In genomic region chr1:85581518-85581917, GRCm38 (mm10) we compare ENCODE assay signal across 25 mouse cellular contexts. TPM values are rescaled to one million over a fixed set of nuclear protein-coding genes. Genes with fewer than 3 reads are reported as not detected.
DNase-seq lines count a peak whose midpoint lies in the region; ATAC-seq and TF ChIP-seq lines count a peak whose summit lies in the region.
"Not testable (repeated sequence)": the region's sequence is repeated elsewhere in the genome, so short reads cannot be mapped to it uniquely, and the experiment has no call there.
"Had no signal": no experiment of that assay in that cellular context is flagged by ENCODE, and none has a peak within 500 bp of the region (broad histone marks: within the 10 kb centered on the region; RNA-seq: fewer than 3 reads in every experiment).

No protein-coding gene starts in this region.

- TF ChIP-seq RAD21 in MEL (IDR thresholded peaks at IDR 0.05; ENCODE audit: low read depth, low read length): peak; percentile 34

- not testable (repeated sequence) for H3K27me3 ChIP-seq in MEL (ENCODE audit: control insufficient read depth in 1 of 2, insufficient read depth in 2 of 2, low read length in 2 of 2); heart, adult 2 months (ENCODE audit: control insufficient read depth, insufficient read depth, low read length); kidney, postnatal 0 days (ENCODE audit: insufficient read depth, low read length); midbrain, embryonic 11.5 days (ENCODE audit: control insufficient read depth, insufficient read depth, low read length)

- DNase-seq in 416B (ENCODE audit: low read depth) (peak; percentile 19), MEL (ENCODE audit: low read depth, low spot score) (peak; percentile 47), adipocyte (ENCODE audit: low spot score) (peak; percentile 8)
- not testable (repeated sequence) for DNase-seq in heart, adult 2 months; kidney, postnatal 0 days (ENCODE audit: low spot score)
- peak; percentile 67 for DNase-seq in midbrain, embryonic 11.5 days (ENCODE audit: low spot score, missing footprints)
- DNase-seq in retina, postnatal 1 day: peak; percentile 4

- H3K79me2 ChIP-seq in MEL (ENCODE audit: control insufficient read depth, insufficient read depth, low read length, poor library complexity); heart, adult 2 months (replicated peaks; ENCODE audit: control insufficient read depth, insufficient read depth, low read length): not testable (repeated sequence)

- peaks cover 0 to 16% of the 10 kb centered on the region in 2 experiments; a peak in 2 of 4 replicates for H3K36me3 ChIP-seq in MEL (ENCODE audit: control insufficient read depth in 1 of 2, insufficient read depth in 2 of 2, low read length in 2 of 2)
- H3K36me3 ChIP-seq in heart, adult 2 months (ENCODE audit: control insufficient read depth, insufficient read depth, low read length); kidney, postnatal 0 days (ENCODE audit: insufficient read depth, low read length); midbrain, embryonic 11.5 days (ENCODE audit: control insufficient read depth, insufficient read depth, low read length): not testable (repeated sequence)

- not testable (repeated sequence) for H3K9me3 ChIP-seq in MEL (replicated peaks; ENCODE audit: insufficient read depth, low read length); kidney, postnatal 0 days (replicated peaks; ENCODE audit: low read length); midbrain, embryonic 11.5 days (ENCODE audit: control insufficient read depth, low read length)

- H3K4me1 ChIP-seq in MEL (ENCODE audit: control insufficient read depth in 1 of 2, insufficient read depth in 2 of 2, low read length in 2 of 2): peaks cover 6 to 18% of the 10 kb centered on the region in 2 experiments; a peak in 3 of 4 replicates
- H3K4me1 ChIP-seq in heart, adult 2 months (ENCODE audit: control insufficient read depth, insufficient read depth, low read length); kidney, postnatal 0 days (replicated peaks; ENCODE audit: insufficient read depth, low read length); midbrain, embryonic 11.5 days (ENCODE audit: control insufficient read depth, insufficient read depth, low read length): not testable (repeated sequence)

- not testable (repeated sequence) for H3K4me2 ChIP-seq in kidney, postnatal 0 days (ENCODE audit: low read length); midbrain, embryonic 11.5 days

- H3K9ac ChIP-seq in MEL (ENCODE audit: control insufficient read depth, low read depth, low read length, poor library complexity, severe bottlenecking); heart, adult 2 months (ENCODE audit: low read depth, low read length); kidney, postnatal 0 days (ENCODE audit: low read depth, low read length); midbrain, embryonic 11.5 days (ENCODE audit: low read length): not testable (repeated sequence)

- ATAC-seq in kidney, postnatal 0 days (replicated peaks; ENCODE audit: low FRiP score, low read depth); midbrain, embryonic 11.5 days (ENCODE audit: low FRiP score): not testable (repeated sequence)

- intact Hi-C loops in heart, adult 2 months (cut with DNase I): not testable (repeated sequence)

- not testable (repeated sequence) for TF ChIP-seq POLR2A in MEL (IDR thresholded peaks at IDR 0.05; ENCODE audit: control insufficient read depth in 1 of 2, insufficient read depth in 1 of 2, low read depth in 1 of 2, low read length in 2 of 2, poor library complexity in 1 of 2); heart, adult 2 months (IDR thresholded peaks at IDR 0.05; ENCODE audit: insufficient read depth, low read depth, low read length)

- H3K4me3 ChIP-seq in MEL (ENCODE audit: control insufficient read depth in 1 of 2, insufficient read depth in 1 of 2, low read depth in 2 of 2, low read length in 2 of 2); heart, adult 2 months; kidney, postnatal 0 days (replicated peaks; ENCODE audit: low read depth, low read length); midbrain, embryonic 11.5 days (ENCODE audit: low read depth, low read length): not testable (repeated sequence)

- peak overlapping the region; percentile 29 for H3K27ac ChIP-seq in MEL (ENCODE audit: control insufficient read depth, low read depth, low read length)
- H3K27ac ChIP-seq in heart, adult 2 months; kidney, postnatal 0 days; midbrain, embryonic 11.5 days (ENCODE audit: low read depth, low read length): not testable (repeated sequence)

- TF ChIP-seq EP300 in MEL (IDR thresholded peaks at IDR 0.05; ENCODE audit: low read depth in 1 of 2, low read length in 2 of 2); heart, adult 2 months (IDR thresholded peaks at IDR 0.05; ENCODE audit: insufficient read depth, low read depth, low read length): not testable (repeated sequence)

- TF ChIP-seq CTCF in MEL (IDR thresholded peaks at IDR 0.05 in 2 of 3, conservative IDR thresholded peaks at IDR 0.05 in 1 of 3; ENCODE audit: control insufficient read depth in 1 of 3, insufficient read depth in 1 of 3, low read depth in 2 of 3, low read length in 3 of 3, poor library complexity in 1 of 3, severe bottlenecking in 1 of 3): peak in 2 of 3 experiments; percentile 23 to 26; a peak in 1 of 6 replicates
- peak; percentile 55 for TF ChIP-seq CTCF in heart, adult 2 months (IDR thresholded peaks at IDR 0.05)
- peak; percentile 46 for TF ChIP-seq CTCF in kidney, postnatal 0 days (IDR thresholded peaks at IDR 0.05; ENCODE audit: low read depth)

- WGBS in heart, adult 2 months: 29% methylated on average over 5 of the region's 5 CpGs
- 30% methylated on average over 5 of the region's 5 CpGs for WGBS in kidney, postnatal 0 days
- WGBS in midbrain, embryonic 11.5 days: 26% methylated on average over 5 of the region's 5 CpGs

TF ChIP-seq in MEL, 35 proteins besides CTCF, POLR2A, EP300 and RAD21:
- 0 out of 2 replicates have a peak, but pooled peaks have one; percentile 10 for TF ChIP-seq ZC3H11A (IDR thresholded peaks at IDR 0.05; ENCODE audit: low read depth, low read length)
- TF ChIP-seq MXI1 (IDR thresholded peaks at IDR 0.05; ENCODE audit: low read depth, low read length): peak; percentile 28; the same call in 1 of the 2 replicates
- TF ChIP-seq SMC3 (IDR thresholded peaks at IDR 0.05; ENCODE audit: low read depth, low read length): peak; percentile 36

RNA-seq across cellular contexts. Expression of gene G530012D18Rik, which starts 6.0 kb away (rescaled TPM):
- total RNA-seq in MEL (2012; rRNA removed): 0.88 and 2.0 TPM in 2 replicates
- polyA plus RNA-seq in MEL (2012; ENCODE audit: insufficient read depth in 1 of 2, insufficient read length in 2 of 2, low read depth in 1 of 2, low replicate concordance in 2 of 2, missing spikeins in 1 of 2): 1 to 10 TPM in 1 of 2 experiments, not detected in 1; 6.4 TPM
- not detected for total RNA-seq in heart, adult 2 months (2021)
- polyA plus RNA-seq in heart, adult 2 months (2012; rRNA removed): not detected in 2 replicates
- polyA plus RNA-seq in kidney, postnatal 0 days (2015; fragmentation: Nextera tagmentation; extraction: Ambion mirVana): not detected in 2 replicates
- not detected in 2 replicates for polyA plus RNA-seq in midbrain, embryonic 11.5 days (2014; fragmentation: Nextera tagmentation; extraction: Ambion mirVana)
- total RNA-seq: adrenal gland, postnatal 36 days; gastrocnemius, adult 8-10 months; granulocyte monocyte progenitor cell, adult 5-6 weeks; heart, postnatal 25 days; layer of hippocampus, postnatal 25 days; left cerebral cortex, postnatal 14 days had no signal
- polyA plus RNA-seq: CD4-positive, CD25-positive, alpha-beta regulatory T cell, adult 4 months; embryonic facial prominence, embryonic 10.5 days; forebrain, embryonic 11.5 days; heart, embryonic 12.5 days; hindbrain, embryonic 13.5 days; intestine, embryonic 16.5 days; kidney, embryonic 16.5 days; limb, embryonic 13.5 days; liver, embryonic 13.5 days; midbrain, embryonic 13.5 days; myocyte; testis, adult 2 months had no signal

RNA-seq across cellular contexts. Expression of gene Sp110, which starts 17.1 kb away (rescaled TPM):
- total RNA-seq in MEL (2012; rRNA removed): 8.6 and 12.7 TPM in 2 replicates
- 10 to 100 TPM in 1 of 2 experiments, not detected in 1; 13.7 TPM for polyA plus RNA-seq in MEL (2012; ENCODE audit: insufficient read depth in 1 of 2, insufficient read length in 2 of 2, low read depth in 1 of 2, low replicate concordance in 2 of 2, missing spikeins in 1 of 2)
- total RNA-seq in heart, adult 2 months (2021): 1 to 10 TPM; 3.0 to 3.2 TPM
- polyA plus RNA-seq in heart, adult 2 months (2012; rRNA removed): 7.3 and 11.6 TPM in 2 replicates
- 1.9 and 2.1 TPM in 2 replicates for polyA plus RNA-seq in kidney, postnatal 0 days (2015; fragmentation: Nextera tagmentation; extraction: Ambion mirVana)
- 0.63 and 0.88 TPM in 2 replicates for polyA plus RNA-seq in midbrain, embryonic 11.5 days (2014; fragmentation: Nextera tagmentation; extraction: Ambion mirVana)
- polyA plus RNA-seq: myocyte had no signal

RNA-seq across cellular contexts. Expression of gene Sp140, which starts 18.7 kb away (rescaled TPM):
- total RNA-seq in MEL (2012; rRNA removed): 7.3 and 8.2 TPM in 2 replicates
- polyA plus RNA-seq in MEL (2012; ENCODE audit: insufficient read depth in 1 of 2, insufficient read length in 2 of 2, low read depth in 1 of 2, low replicate concordance in 2 of 2, missing spikeins in 1 of 2): 10 to 100 TPM in 1 of 2 experiments, not detected in 1; 16.5 TPM
- 1 to 10 TPM; 2.7 to 3.1 TPM for total RNA-seq in heart, adult 2 months (2021)
- 2.2 and 2.5 TPM in 2 replicates for polyA plus RNA-seq in heart, adult 2 months (2012; rRNA removed)
- 2.1 and 2.3 TPM in 2 replicates for polyA plus RNA-seq in kidney, postnatal 0 days (2015; fragmentation: Nextera tagmentation; extraction: Ambion mirVana)
- 1.2 and 1.3 TPM in 2 replicates for polyA plus RNA-seq in midbrain, embryonic 11.5 days (2014; fragmentation: Nextera tagmentation; extraction: Ambion mirVana)
